Mouse (Mus musculus): ENCODE results near the gene Phrf1. TPM values are rescaled to one million over a fixed set of nuclear protein-coding genes. Genes with fewer than 3 reads are reported as not detected.
A peak's percentile ranks its signal among the peaks of the same experiment; 100 is the strongest.

Gene Phrf1
- total and polyA plus RNA-seq, 2 experiments from 2014 or later, result 39.5 to 54.6 TPM

- no peak for TF ChIP-seq CTCF (IDR thresholded peaks at IDR 0.05)
- Histone ChIP-seq H3K27ac (ENCODE audit: low read depth, low read length) (no peak overlapping the region), H3K9ac (replicated peaks; ENCODE audit: low read length, poor library complexity, severe bottlenecking) (no peak overlapping the region), H3K4me1 (ENCODE audit: insufficient read depth, low read length) (peaks cover 9% of the 10 kb centered on the region; the same call in 1 of the 2 replicates), H3K4me2 (ENCODE audit: low read depth, low read length, poor library complexity, severe bottlenecking) (no peak overlapping the region), H3K27me3 (ENCODE audit: insufficient read depth, low read length) (no peaks in the 10 kb centered on the region), H3K9me3 (ENCODE audit: low read length) (no peaks in the 10 kb centered on the region), H3K36me3 (ENCODE audit: insufficient read depth, low read length) (0 out of 2 replicates have a peak, but pooled peaks cover 4% of the 10 kb centered on the region), H3K4me3 (ENCODE audit: low read depth, low read length) (no peak overlapping the region)
- 76% methylated on average over 3 of the region's 3 CpGs for WGBS
- DNase-seq (ENCODE audit: low spot score) (no peak), ATAC-seq (ENCODE audit: low FRiP score) (no peak)
Observed at GRCm38 (mm10) chr7:141214310-141214709, 14.3 kb upstream of the Phrf1 start.

GRCm38 (mm10) chr7:141215101-141215879 lies 13.3 kb upstream of the Phrf1 start, which contains the start of gene Rassf7:
Rassf7 (plus strand) TSS chr7:141215860.
- H3K36me3 ChIP-seq (ENCODE audit: insufficient read depth, low read length), result 0 out of 2 replicates have a peak, but pooled peaks cover 4% of the 10 kb centered on the region
- no peaks in the 10 kb centered on the region for H3K27me3 ChIP-seq (ENCODE audit: insufficient read depth, low read length)
- peak; percentile 91 for ATAC-seq (ENCODE audit: low FRiP score)
- H3K27ac ChIP-seq (ENCODE audit: low read depth, low read length), result no peak within 1 kb of the TSS
- WGBS, result under 1% methylated on average over 34 of the region's 41 CpGs
- H3K9ac ChIP-seq (replicated peaks; ENCODE audit: low read length, poor library complexity, severe bottlenecking), result peak within 1 kb of the TSS; percentile 56
- TF ChIP-seq CTCF (IDR thresholded peaks at IDR 0.05), result no peak
- peak within 1 kb of the TSS; percentile 62 for H3K4me3 ChIP-seq (ENCODE audit: low read depth, low read length)
- H3K9me3 ChIP-seq (ENCODE audit: low read length), result no peaks in the 10 kb centered on the region
- peak within 1 kb of the TSS; percentile 97 for H3K4me2 ChIP-seq (ENCODE audit: low read depth, low read length, poor library complexity, severe bottlenecking)
- DNase-seq (ENCODE audit: low spot score), result peak; percentile 92
- H3K4me1 ChIP-seq (ENCODE audit: insufficient read depth, low read length), result peaks cover 9% of the 10 kb centered on the region; the same call in 1 of the 2 replicates

- peaks cover 9% of the 10 kb centered on the region; the same call in 1 of the 2 replicates for H3K4me1 ChIP-seq (ENCODE audit: insufficient read depth, low read length)
- 0 out of 2 replicates have a peak, but pooled peaks cover 4% of the 10 kb centered on the region for H3K36me3 ChIP-seq (ENCODE audit: insufficient read depth, low read length)
- no peaks in the 10 kb centered on the region for H3K27me3 ChIP-seq (ENCODE audit: insufficient read depth, low read length)
- no peaks in the 10 kb centered on the region for H3K9me3 ChIP-seq (ENCODE audit: low read length)
- H3K4me3 ChIP-seq (ENCODE audit: low read depth, low read length), result peak overlapping the region; percentile 62
- H3K27ac ChIP-seq (ENCODE audit: low read depth, low read length), result no peak overlapping the region
- peak overlapping the region; percentile 97 for H3K4me2 ChIP-seq (ENCODE audit: low read depth, low read length, poor library complexity, severe bottlenecking)
- WGBS, result under 1% methylated on average over 38 of the region's 42 CpGs
- DNase-seq (ENCODE audit: low spot score) (peak; percentile 37), ATAC-seq (ENCODE audit: low FRiP score) (peak; percentile 32)
- peak overlapping the region; percentile 56 for H3K9ac ChIP-seq (replicated peaks; ENCODE audit: low read length, poor library complexity, severe bottlenecking)
- no peak; the same call in 1 of the 2 replicates for TF ChIP-seq CTCF (IDR thresholded peaks at IDR 0.05)
Observed at GRCm38 (mm10) chr7:141215880-141216733, 12.5 kb upstream of the Phrf1 start.

GRCm38 (mm10) chr7:141216894-141217293 lies 11.7 kb upstream of the Phrf1 start:
- no peaks in the 10 kb centered on the region for H3K9me3 ChIP-seq (ENCODE audit: low read length)
- DNase-seq (ENCODE audit: low spot score) (no peak), ATAC-seq (ENCODE audit: low FRiP score) (no peak)
- no peak overlapping the region for H3K4me3 ChIP-seq (ENCODE audit: low read depth, low read length)
- 90% methylated on average over 11 of the region's 11 CpGs for WGBS
- 0 out of 2 replicates have a peak, but pooled peaks cover 4% of the 10 kb centered on the region for H3K36me3 ChIP-seq (ENCODE audit: insufficient read depth, low read length)
- peaks cover 9% of the 10 kb centered on the region; the same call in 1 of the 2 replicates for H3K4me1 ChIP-seq (ENCODE audit: insufficient read depth, low read length)
- H3K4me2 ChIP-seq (ENCODE audit: low read depth, low read length, poor library complexity, severe bottlenecking), result peak overlapping the region; percentile 97; the same call in 1 of the 2 replicates
- H3K27me3 ChIP-seq (ENCODE audit: insufficient read depth, low read length), result no peaks in the 10 kb centered on the region
- no peak overlapping the region for H3K9ac ChIP-seq (replicated peaks; ENCODE audit: low read length, poor library complexity, severe bottlenecking)
- TF ChIP-seq CTCF (IDR thresholded peaks at IDR 0.05), result no peak
- no peak overlapping the region for H3K27ac ChIP-seq (ENCODE audit: low read depth, low read length)

- no peak for TF ChIP-seq CTCF (IDR thresholded peaks at IDR 0.05)
Observed at GRCm38 (mm10) chr7:141217343-141218013, 11.1 kb upstream of the Phrf1 start.

More at GRCm38 (mm10) chr7:141217343-141218013, 11.1 kb upstream of the Phrf1 start:
- ATAC-seq (ENCODE audit: low FRiP score), result no peak
- H3K4me1 ChIP-seq (ENCODE audit: insufficient read depth, low read length), result peaks cover 15% of the 10 kb centered on the region
- H3K27ac ChIP-seq (ENCODE audit: low read depth, low read length), result no peak overlapping the region
- no peak overlapping the region for H3K4me3 ChIP-seq (ENCODE audit: low read depth, low read length)
- H3K27me3 ChIP-seq (ENCODE audit: insufficient read depth, low read length), result no peaks in the 10 kb centered on the region
- no peak overlapping the region for H3K9ac ChIP-seq (replicated peaks; ENCODE audit: low read length, poor library complexity, severe bottlenecking)
- no peaks in the 10 kb centered on the region for H3K9me3 ChIP-seq (ENCODE audit: low read length)
- no peak overlapping the region for H3K4me2 ChIP-seq (ENCODE audit: low read depth, low read length, poor library complexity, severe bottlenecking)
- WGBS, result 91% methylated on average over 17 of the region's 17 CpGs
- no peak for DNase-seq (ENCODE audit: low spot score)
- 0 out of 2 replicates have a peak, but pooled peaks cover 4% of the 10 kb centered on the region for H3K36me3 ChIP-seq (ENCODE audit: insufficient read depth, low read length)

Measured in midbrain, postnatal 0 days (tissue).